Mouse (Mus musculus) heart, adult 2 months (tissue): Measurements from ENCODE around the gene Nfkbiz.

Experiments
- CTCF ChIP-seq: fragments of 200-600 bp; IDR thresholded peaks from 2 replicates; pipeline ENCODE4 v1.8.1; 2022; ENCODE audit warnings: antibody characterized with exemption, mild to moderate bottlenecking, moderate library complexity
- EP300 ChIP-seq: fragments of 200-500 bp; IDR thresholded peaks from 2 replicates; pipeline ENCODE4 v1.6.1; 2011; ENCODE audit warnings: low read depth, low read length, control low read depth; ENCODE audit not compliant: insufficient read depth

GRCm38 (mm10) chr16:55838510-55839474, at the start of gene Nfkbiz:
- no peak for TF ChIP-seq CTCF
- no peak for TF ChIP-seq EP300
